Comparison of ENCODE assay signal across 8 mouse cellular contexts in genomic region chrX:73716709-73717545, GRCm38 (mm10). TPM values are rescaled to one million over a fixed set of nuclear protein-coding genes. Genes with fewer than 3 reads are reported as not detected.
DNase-seq lines count a peak whose midpoint lies in the region; ATAC-seq and TF ChIP-seq lines count a peak whose summit lies in the region.

No protein-coding gene starts in this region.

- no peaks in the 10 kb centered on the region for H3K79me2 ChIP-seq in liver, adult 2 months (ENCODE audit: control insufficient read depth, insufficient read depth, low read length)

- peak overlapping the region; percentile 70 for H3K4me2 ChIP-seq in embryonic facial prominence, embryonic 14.5 days (ENCODE audit: low read depth, low read length)
- peak overlapping the region; percentile 66 for H3K4me2 ChIP-seq in neural tube, embryonic 12.5 days (replicated peaks)

- DNase-seq in kidney, adult 2 months = no peak
- no peak for DNase-seq in kidney, postnatal 10 days
- DNase-seq in Patski (ENCODE audit: low read depth, low spot score) = no peak
- no peak for DNase-seq in embryonic facial prominence, embryonic 14.5 days (ENCODE audit: low spot score)
- peak; percentile 13 to 24 for DNase-seq in heart, postnatal 14 days
- DNase-seq in liver, adult 2 months (ENCODE audit: extremely low read depth, low read depth, low spot score) = no peak
- no peak for DNase-seq in T-cell, adult 2 months (ENCODE audit: low spot score)

- no peak for TF ChIP-seq POLR2A in kidney, adult 2 months (IDR thresholded peaks at IDR 0.05; ENCODE audit: low read depth, low read length)
- 0 out of 2 replicates have a peak, but pooled peaks have one; percentile 5 for TF ChIP-seq POLR2A in liver, adult 2 months (IDR thresholded peaks at IDR 0.05; ENCODE audit: extremely low read depth, insufficient read depth, low read length)

- H3K27me3 ChIP-seq in kidney, adult 2 months (replicated peaks; ENCODE audit: control insufficient read depth, insufficient read depth, low read length) = no peaks in the 10 kb centered on the region
- no peaks in the 10 kb centered on the region for H3K27me3 ChIP-seq in Patski
- no peaks in the 10 kb centered on the region for H3K27me3 ChIP-seq in embryonic facial prominence, embryonic 14.5 days (replicated peaks; ENCODE audit: control insufficient read depth, insufficient read depth, low read length)
- no peaks in the 10 kb centered on the region for H3K27me3 ChIP-seq in liver, adult 2 months (ENCODE audit: control insufficient read depth, insufficient read depth, low read length)
- no peaks in the 10 kb centered on the region for H3K27me3 ChIP-seq in neural tube, embryonic 12.5 days (replicated peaks)

- peak overlapping the region; percentile 70 for H3K9ac ChIP-seq in embryonic facial prominence, embryonic 14.5 days (ENCODE audit: low read depth, low read length)
- H3K9ac ChIP-seq in liver, adult 2 months (ENCODE audit: low read depth, low read length) = peak overlapping the region; percentile 67
- peak overlapping the region; percentile 48 for H3K9ac ChIP-seq in neural tube, embryonic 12.5 days

- peak overlapping the region; percentile 84 for H3K27ac ChIP-seq in kidney, adult 2 months (ENCODE audit: insufficient read depth, low read depth, low read length)
- H3K27ac ChIP-seq in embryonic facial prominence, embryonic 14.5 days (replicated peaks; ENCODE audit: low read depth, low read length) = peak overlapping the region; percentile 84
- H3K27ac ChIP-seq in liver, adult 2 months (replicated peaks; ENCODE audit: insufficient read depth, low read depth, low read length) = peak overlapping the region; percentile 83
- H3K27ac ChIP-seq in neural tube, embryonic 12.5 days = no peak overlapping the region

- intact Hi-C loops in heart, postnatal 14 days (cut with DNase I) = loop anchor here (2.0 to 10.0 kb wide), 2 partner anchors 70 to 228 kb away; partner anchors contain the start of genes Idh3g and Ssr4

- peak; percentile 13 for ATAC-seq in Patski
- ATAC-seq in embryonic facial prominence, embryonic 14.5 days (ENCODE audit: low read depth) = no peak; the same call in 1 of the 2 replicates
- ATAC-seq in neural tube, embryonic 12.5 days (ENCODE audit: low FRiP score, low read depth) = peak; percentile 42

- no peaks in the 10 kb centered on the region for H3K9me3 ChIP-seq in embryonic facial prominence, embryonic 14.5 days (ENCODE audit: control insufficient read depth, low read length)
- H3K9me3 ChIP-seq in neural tube, embryonic 12.5 days = no peaks in the 10 kb centered on the region

- H3K4me3 ChIP-seq in kidney, adult 2 months (ENCODE audit: insufficient read depth, low read depth, low read length) = peak overlapping the region; percentile 50
- peak overlapping the region; percentile 54 for H3K4me3 ChIP-seq in embryonic facial prominence, embryonic 14.5 days (ENCODE audit: low read depth, low read length)
- H3K4me3 ChIP-seq in liver, adult 2 months (ENCODE audit: insufficient read depth, low read depth, low read length) = peak overlapping the region; percentile 67
- H3K4me3 ChIP-seq in neural tube, embryonic 12.5 days = peak overlapping the region; percentile 46

- in situ Hi-C loops in Patski (cut with MboI; ENCODE audit: low pct_unique_long_range_greater_than_20kb) = no loop called here

- TF ChIP-seq CTCF in kidney, adult 2 months (conservative IDR thresholded peaks at IDR 0.05; ENCODE audit: insufficient read depth, insufficient read length, low read depth, low read length) = no peak
- TF ChIP-seq CTCF in Patski (IDR thresholded peaks at IDR 0.05) = no peak
- no peak for TF ChIP-seq CTCF in liver, adult 2 months (IDR thresholded peaks at IDR 0.05; ENCODE audit: low read depth, low read length)

- no peaks in the 10 kb centered on the region for H3K36me3 ChIP-seq in kidney, adult 2 months (ENCODE audit: control insufficient read depth, insufficient read depth, low read length)
- peaks cover 7% of the 10 kb centered on the region; the same call in 1 of the 2 replicates for H3K36me3 ChIP-seq in embryonic facial prominence, embryonic 14.5 days (ENCODE audit: control insufficient read depth, insufficient read depth, low read length)
- H3K36me3 ChIP-seq in liver, adult 2 months (ENCODE audit: control insufficient read depth, insufficient read depth, low read length) = peaks cover 10% of the 10 kb centered on the region
- H3K36me3 ChIP-seq in neural tube, embryonic 12.5 days = no peaks in the 10 kb centered on the region

- POLR2A ChIA-PET in Patski (lab: Charles Lee) = no interaction called here

- H3K4me1 ChIP-seq in kidney, adult 2 months (ENCODE audit: control insufficient read depth, insufficient read depth, low read length) = peaks cover 4% of the 10 kb centered on the region; the same call in 1 of the 2 replicates
- peaks cover 11% of the 10 kb centered on the region for H3K4me1 ChIP-seq in embryonic facial prominence, embryonic 14.5 days (ENCODE audit: control insufficient read depth, insufficient read depth, low read length)
- H3K4me1 ChIP-seq in liver, adult 2 months (ENCODE audit: control insufficient read depth, insufficient read depth, low read length) = peaks cover 14% of the 10 kb centered on the region
- peaks cover 13% of the 10 kb centered on the region for H3K4me1 ChIP-seq in neural tube, embryonic 12.5 days

- CTCF ChIA-PET in Patski (lab: Charles Lee) = interaction anchor here (1.2 kb wide), 1 partner anchor 26 kb away, joined by 4 read pairs; no protein-coding TSS in a partner anchor

- 14% methylated on average over 30 of the region's 30 CpGs for WGBS in kidney, adult 2 months
- WGBS in embryonic facial prominence, embryonic 14.5 days = 42% methylated on average over 26 of the region's 30 CpGs
- 11% methylated on average over 30 of the region's 30 CpGs for WGBS in liver, adult 2 months
- WGBS in neural tube, embryonic 12.5 days = 32% methylated on average over 30 of the region's 30 CpGs

RNA-seq across cellular contexts. Expression of gene Abcd1, which starts 0.5 kb away (rescaled TPM):
- 20.0 and 20.2 TPM in 2 replicates for polyA plus RNA-seq in kidney, adult 2 months (2012; rRNA removed)
- 13.3 TPM for polyA plus RNA-seq in Patski (2021)
- polyA plus RNA-seq in embryonic facial prominence, embryonic 14.5 days (2014; fragmentation: Nextera tagmentation; extraction: Ambion mirVana) = 14.7 and 15.7 TPM in 2 replicates
- total RNA-seq in heart, postnatal 14 days (2021) = 10 to 100 TPM; 27.8 TPM
- total RNA-seq in liver, adult 2 months (2014; rRNA removed) = 8.6 and 9.3 TPM in 2 replicates
- 24.3 and 26.2 TPM in 2 replicates for polyA plus RNA-seq in liver, adult 2 months (2012; rRNA removed)
- polyA plus RNA-seq in neural tube, embryonic 12.5 days (2016; fragmentation: Nextera tagmentation; extraction: Ambion mirVana) = 11.5 and 12.0 TPM in 2 replicates

RNA-seq across cellular contexts. Expression of gene Bcap31, which starts 1.0 kb away (rescaled TPM):
- polyA plus RNA-seq in kidney, adult 2 months (2012; rRNA removed) = 81.7 and 111 TPM in 2 replicates
- 324 TPM for polyA plus RNA-seq in Patski (2021)
- 240 and 244 TPM in 2 replicates for polyA plus RNA-seq in embryonic facial prominence, embryonic 14.5 days (2014; fragmentation: Nextera tagmentation; extraction: Ambion mirVana)
- 10 to 100 TPM; 75.8 to 89.6 TPM for total RNA-seq in heart, postnatal 14 days (2021)
- 154 and 168 TPM in 2 replicates for total RNA-seq in liver, adult 2 months (2014; rRNA removed)
- polyA plus RNA-seq in liver, adult 2 months (2012; rRNA removed) = 69.8 and 85.5 TPM in 2 replicates
- polyA plus RNA-seq in neural tube, embryonic 12.5 days (2016; fragmentation: Nextera tagmentation; extraction: Ambion mirVana) = 124 and 129 TPM in 2 replicates

RNA-seq across cellular contexts. Expression of gene Plxnb3, which starts 40.0 kb away (rescaled TPM):
- polyA plus RNA-seq in kidney, adult 2 months (2012; rRNA removed) = 0.58 and 0.83 TPM in 2 replicates
- polyA plus RNA-seq in Patski (2021) = 0.06 TPM
- 0.90 and 1.1 TPM in 2 replicates for polyA plus RNA-seq in embryonic facial prominence, embryonic 14.5 days (2014; fragmentation: Nextera tagmentation; extraction: Ambion mirVana)
- 1 to 10 TPM; 1.0 to 1.2 TPM for total RNA-seq in heart, postnatal 14 days (2021)
- total RNA-seq in liver, adult 2 months (2014; rRNA removed) = 0.07 and 0.09 TPM in 2 replicates
- 0.15 and 0.20 TPM in 2 replicates for polyA plus RNA-seq in liver, adult 2 months (2012; rRNA removed)
- polyA plus RNA-seq in neural tube, embryonic 12.5 days (2016; fragmentation: Nextera tagmentation; extraction: Ambion mirVana) = 0.37 and 0.57 TPM in 2 replicates

RNA-seq across cellular contexts. Expression of gene Slc6a8, which starts 44.0 kb away (rescaled TPM):
- 228 and 237 TPM in 2 replicates for polyA plus RNA-seq in kidney, adult 2 months (2012; rRNA removed)
- polyA plus RNA-seq in Patski (2021) = 192 TPM
- polyA plus RNA-seq in embryonic facial prominence, embryonic 14.5 days (2014; fragmentation: Nextera tagmentation; extraction: Ambion mirVana) = 8.8 and 10.1 TPM in 2 replicates
- 100 to 1,000 TPM; 109 to 112 TPM for total RNA-seq in heart, postnatal 14 days (2021)
- total RNA-seq in liver, adult 2 months (2014; rRNA removed) = 1.0 and 2.6 TPM in 2 replicates
- 2.3 and 5.2 TPM in 2 replicates for polyA plus RNA-seq in liver, adult 2 months (2012; rRNA removed)
- 6.7 and 7.9 TPM in 2 replicates for polyA plus RNA-seq in neural tube, embryonic 12.5 days (2016; fragmentation: Nextera tagmentation; extraction: Ambion mirVana)

RNA-seq across cellular contexts. Expression of gene Pnck, which starts 57.0 kb away (rescaled TPM):
- 1.3 and 2.3 TPM in 2 replicates for polyA plus RNA-seq in kidney, adult 2 months (2012; rRNA removed)
- 0.18 TPM for polyA plus RNA-seq in Patski (2021)
- 16.6 and 19.9 TPM in 2 replicates for polyA plus RNA-seq in embryonic facial prominence, embryonic 14.5 days (2014; fragmentation: Nextera tagmentation; extraction: Ambion mirVana)
- 1 to 10 TPM; 4.3 to 6.8 TPM for total RNA-seq in heart, postnatal 14 days (2021)
- total RNA-seq in liver, adult 2 months (2014; rRNA removed) = not detected in 2 replicates
- 0.07 TPM in 1 of 2 replicates, not detected in the other for polyA plus RNA-seq in liver, adult 2 months (2012; rRNA removed)
- 35.2 and 37.8 TPM in 2 replicates for polyA plus RNA-seq in neural tube, embryonic 12.5 days (2016; fragmentation: Nextera tagmentation; extraction: Ambion mirVana)

Comparison
In these comparisons a context has a peak if more than half of its experiments do, and no peak if none do; other contexts are left out.
1. DNase-seq: peak in heart, postnatal 14 days (2 of 2); none in kidney, adult 2 months (single experiment), kidney, postnatal 10 days (single experiment), Patski (single experiment), embryonic facial prominence, embryonic 14.5 days (single experiment), liver, adult 2 months (single experiment) and T-cell, adult 2 months (single experiment).
2. Peak in every context shown above with its lines, with median percentiles within 50 percentile points of each other: H3K4me3 ChIP-seq and H3K9ac ChIP-seq.